16 mouse cellular contexts compared by ENCODE assay signal in genomic region chr7:99893967-99894366, GRCm38 (mm10). TPM values are rescaled to one million over a fixed set of nuclear protein-coding genes. Genes with fewer than 3 reads are reported as not detected.
DNase-seq lines count a peak whose midpoint lies in the region; ATAC-seq lines count a peak whose summit lies in the region.
"Had no signal": no experiment of that assay in that cellular context is flagged by ENCODE, and none has a peak within 500 bp of the region (broad histone marks: within the 10 kb centered on the region; RNA-seq: fewer than 3 reads in every experiment).

No protein-coding gene starts in this region.

- no peak overlapping the region for H3K4me2 ChIP-seq in hindbrain, embryonic 16.5 days (ENCODE audit: low read length)
- no peak overlapping the region for H3K4me2 ChIP-seq in hindbrain, embryonic 11.5 days (replicated peaks; ENCODE audit: low read depth, low read length)
- no peak overlapping the region for H3K4me2 ChIP-seq in midbrain, embryonic 16.5 days (ENCODE audit: low read length)
- H3K4me2 ChIP-seq in midbrain, embryonic 13.5 days (replicated peaks): no peak overlapping the region
- H3K4me2 ChIP-seq: forebrain, embryonic 13.5 days; heart, embryonic 12.5 days; hindbrain, embryonic 12.5 days; intestine, embryonic 15.5 days had no signal

- H3K4me3 ChIP-seq in hindbrain, embryonic 16.5 days (ENCODE audit: low read length): no peak overlapping the region
- no peak overlapping the region for H3K4me3 ChIP-seq in hindbrain, embryonic 11.5 days (ENCODE audit: low read depth, low read length)
- no peak overlapping the region for H3K4me3 ChIP-seq in midbrain, embryonic 16.5 days (ENCODE audit: low read depth, low read length)
- no peak overlapping the region for H3K4me3 ChIP-seq in midbrain, embryonic 13.5 days (replicated peaks)
- H3K4me3 ChIP-seq: embryonic facial prominence, embryonic 10.5 days; forebrain, embryonic 13.5 days; heart, embryonic 12.5 days; hindbrain, embryonic 12.5 days; intestine, embryonic 15.5 days had no signal

- DNase-seq in hindbrain, embryonic 11.5 days (ENCODE audit: low spot score): no peak
- peak; percentile 50 for DNase-seq in Muller cell, postnatal 12 days (ENCODE audit: inconsistent ontology term)
- peak; percentile 46 for DNase-seq in adrenal gland, postnatal 10 days
- DNase-seq in gastrocnemius, postnatal 14 days: no peak
- DNase-seq: forebrain, postnatal 0 days; gastrocnemius, postnatal 25 days had no signal

- ATAC-seq in hindbrain, embryonic 16.5 days: no peak
- ATAC-seq in hindbrain, embryonic 11.5 days (ENCODE audit: low FRiP score): no peak
- no peak for ATAC-seq in midbrain, embryonic 16.5 days
- no peak for ATAC-seq in midbrain, embryonic 13.5 days
- ATAC-seq: forebrain, embryonic 13.5 days; intestine, embryonic 15.5 days had no signal

- no peaks in the 10 kb centered on the region for H3K9me3 ChIP-seq in hindbrain, embryonic 16.5 days (ENCODE audit: control insufficient read depth, low read length)
- H3K9me3 ChIP-seq in hindbrain, embryonic 11.5 days (ENCODE audit: control insufficient read depth, low read length): no peaks in the 10 kb centered on the region
- no peaks in the 10 kb centered on the region for H3K9me3 ChIP-seq in midbrain, embryonic 16.5 days (replicated peaks; ENCODE audit: control insufficient read depth, low read length, poor library complexity, severe bottlenecking)
- no peaks in the 10 kb centered on the region for H3K9me3 ChIP-seq in midbrain, embryonic 13.5 days
- H3K9me3 ChIP-seq: embryonic facial prominence, embryonic 10.5 days; forebrain, embryonic 13.5 days; heart, embryonic 12.5 days; hindbrain, embryonic 12.5 days; intestine, embryonic 15.5 days had no signal

- WGBS in hindbrain, embryonic 16.5 days: 77% methylated on average over 3 of the region's 3 CpGs
- 84% methylated on average over 3 of the region's 3 CpGs for WGBS in hindbrain, embryonic 11.5 days
- 61% methylated on average over 3 of the region's 3 CpGs for WGBS in midbrain, embryonic 16.5 days
- 76% methylated on average over 3 of the region's 3 CpGs for WGBS in midbrain, embryonic 13.5 days

- intact Hi-C loops in gastrocnemius, postnatal 14 days (cut with DNase I; ENCODE audit: low total_unique reads): no loop called here

- no peaks in the 10 kb centered on the region for H3K27me3 ChIP-seq in hindbrain, embryonic 16.5 days (replicated peaks; ENCODE audit: control insufficient read depth, insufficient read depth, low read length)
- H3K27me3 ChIP-seq in hindbrain, embryonic 11.5 days (ENCODE audit: control insufficient read depth, insufficient read depth, low read length): no peaks in the 10 kb centered on the region
- H3K27me3 ChIP-seq in midbrain, embryonic 16.5 days (ENCODE audit: control insufficient read depth, insufficient read depth, low read depth, low read length): no peaks in the 10 kb centered on the region
- H3K27me3 ChIP-seq in midbrain, embryonic 13.5 days: no peaks in the 10 kb centered on the region
- H3K27me3 ChIP-seq: forebrain, embryonic 13.5 days; hindbrain, embryonic 12.5 days; intestine, embryonic 15.5 days had no signal

- H3K9ac ChIP-seq in hindbrain, embryonic 16.5 days (ENCODE audit: low read depth, low read length): no peak overlapping the region
- H3K9ac ChIP-seq in hindbrain, embryonic 11.5 days (ENCODE audit: low read depth, low read length): no peak overlapping the region
- H3K9ac ChIP-seq in midbrain, embryonic 16.5 days (ENCODE audit: low read depth, low read length): no peak overlapping the region
- no peak overlapping the region for H3K9ac ChIP-seq in midbrain, embryonic 13.5 days (replicated peaks)
- H3K9ac ChIP-seq: forebrain, embryonic 13.5 days; forebrain, postnatal 0 days; heart, embryonic 12.5 days; hindbrain, embryonic 12.5 days; intestine, embryonic 15.5 days had no signal

- peaks cover 14% of the 10 kb centered on the region; the same call in 1 of the 2 replicates for H3K4me1 ChIP-seq in hindbrain, embryonic 16.5 days (ENCODE audit: control insufficient read depth, insufficient read depth, low read depth, low read length)
- no peaks in the 10 kb centered on the region for H3K4me1 ChIP-seq in hindbrain, embryonic 11.5 days (replicated peaks; ENCODE audit: control insufficient read depth, insufficient read depth, low read length)
- peaks cover 8% of the 10 kb centered on the region for H3K4me1 ChIP-seq in midbrain, embryonic 16.5 days (ENCODE audit: control insufficient read depth, insufficient read depth, low read length)
- H3K4me1 ChIP-seq in midbrain, embryonic 13.5 days (replicated peaks): peaks cover 32% of the 10 kb centered on the region
- H3K4me1 ChIP-seq: intestine, embryonic 15.5 days had no signal

- H3K27ac ChIP-seq in hindbrain, embryonic 16.5 days (ENCODE audit: low read depth, low read length): peak overlapping the region; percentile 44; the same call in 1 of the 2 replicates
- H3K27ac ChIP-seq in hindbrain, embryonic 11.5 days (ENCODE audit: low read depth, low read length): no peak overlapping the region
- H3K27ac ChIP-seq in midbrain, embryonic 16.5 days (ENCODE audit: low read length): 0 out of 2 replicates have a peak overlapping the region, but pooled peaks have one; percentile 8
- no peak overlapping the region; the same call in 1 of the 2 replicates for H3K27ac ChIP-seq in midbrain, embryonic 13.5 days
- H3K27ac ChIP-seq: embryonic facial prominence, embryonic 10.5 days; forebrain, embryonic 13.5 days; intestine, embryonic 15.5 days had no signal

- H3K36me3 ChIP-seq in hindbrain, embryonic 16.5 days (ENCODE audit: control insufficient read depth, insufficient read depth, low read length): no peaks in the 10 kb centered on the region
- no peaks in the 10 kb centered on the region for H3K36me3 ChIP-seq in hindbrain, embryonic 11.5 days (ENCODE audit: control insufficient read depth, insufficient read depth, low read length)
- H3K36me3 ChIP-seq in midbrain, embryonic 16.5 days (ENCODE audit: control insufficient read depth, insufficient read depth, low read length): no peaks in the 10 kb centered on the region
- no peaks in the 10 kb centered on the region for H3K36me3 ChIP-seq in midbrain, embryonic 13.5 days
- H3K36me3 ChIP-seq: embryonic facial prominence, embryonic 10.5 days; heart, embryonic 12.5 days; hindbrain, embryonic 12.5 days; intestine, embryonic 15.5 days had no signal

RNA-seq across cellular contexts. Expression of gene Spcs2, which starts 30.7 kb away (rescaled TPM):
- polyA plus RNA-seq in hindbrain, embryonic 16.5 days (2015; fragmentation: Nextera tagmentation; extraction: Ambion mirVana): 286 and 290 TPM in 2 replicates
- polyA plus RNA-seq in hindbrain, embryonic 11.5 days (2014; fragmentation: Nextera tagmentation; extraction: Ambion mirVana): 356 and 362 TPM in 2 replicates
- polyA plus RNA-seq in midbrain, embryonic 16.5 days (2015; fragmentation: Nextera tagmentation; extraction: Ambion mirVana): 286 and 308 TPM in 2 replicates
- 326 and 337 TPM in 2 replicates for polyA plus RNA-seq in midbrain, embryonic 13.5 days (2015; fragmentation: Nextera tagmentation; extraction: Ambion mirVana)
- total RNA-seq in adrenal gland, postnatal 10 days (2021): 100 to 1,000 TPM; 118 to 135 TPM
- total RNA-seq in gastrocnemius, postnatal 14 days (2021): 10 to 100 TPM; 45.4 to 58.1 TPM

RNA-seq across cellular contexts. Expression of gene Xrra1, which starts 35.1 kb away (rescaled TPM):
- polyA plus RNA-seq in hindbrain, embryonic 16.5 days (2015; fragmentation: Nextera tagmentation; extraction: Ambion mirVana): 0.81 and 1.2 TPM in 2 replicates
- 0.37 and 0.59 TPM in 2 replicates for polyA plus RNA-seq in hindbrain, embryonic 11.5 days (2014; fragmentation: Nextera tagmentation; extraction: Ambion mirVana)
- 1.1 and 1.3 TPM in 2 replicates for polyA plus RNA-seq in midbrain, embryonic 16.5 days (2015; fragmentation: Nextera tagmentation; extraction: Ambion mirVana)
- polyA plus RNA-seq in midbrain, embryonic 13.5 days (2015; fragmentation: Nextera tagmentation; extraction: Ambion mirVana): 0.62 and 0.79 TPM in 2 replicates
- 1 to 10 TPM; 2.5 to 2.6 TPM for total RNA-seq in adrenal gland, postnatal 10 days (2021)
- total RNA-seq in gastrocnemius, postnatal 14 days (2021): 1 to 10 TPM in 1 of 2 experiments, under 1 TPM in 1; 0.47 to 1.4 TPM
- total RNA-seq: heart, adult 8-10 months; heart, postnatal 25 days had no signal

Comparison
In these comparisons a context has a peak if more than half of its experiments do, and no peak if none do; other contexts are left out.
1. H3K27ac ChIP-seq: peak in hindbrain, embryonic 16.5 days (single experiment) and midbrain, embryonic 16.5 days (single experiment); none in hindbrain, embryonic 11.5 days (single experiment) and midbrain, embryonic 13.5 days (single experiment).
2. DNase-seq: peak in Muller cell, postnatal 12 days (single experiment) and adrenal gland, postnatal 10 days (single experiment); none in hindbrain, embryonic 11.5 days (single experiment) and gastrocnemius, postnatal 14 days (single experiment).